Mouse (Mus musculus) forebrain, postnatal 0 days (tissue): ENCODE results near the gene Dnajc22. TPM values are rescaled to one million over a fixed set of nuclear protein-coding genes. Genes with fewer than 3 reads are reported as not detected.

Experiments used
- ATAC-seq: fragments of 200-750 bp; cut with Nextera tagmentation; 2 replicates; pipeline ENCODE4 v1.8.0; 2017; ENCODE audit warnings: mild to moderate bottlenecking, moderate library complexity
- DNase-seq: peaks from one replicate; pipeline ENCODE4 v3.0.0-alpha.2; 2015
- H3K27ac ChIP-seq: fragments of 300-500 bp; sonication (generic); 2 replicates; pipeline ENCODE4 v1.5.1; 2014; ENCODE audit warnings: low read depth, mild to moderate bottlenecking, antibody characterized with exemption, low read length, moderate library complexity, mixed read lengths
- H3K27me3 ChIP-seq: fragments of 300-500 bp; sonication (generic); 2 replicates; pipeline ENCODE4 v1.6.1; 2014; ENCODE audit warnings: mild to moderate bottlenecking, low read length, mixed read lengths; ENCODE audit not compliant: insufficient read depth
- H3K36me3 ChIP-seq: fragments of 300-500 bp; sonication (generic); 2 replicates; pipeline ENCODE4 v1.6.1; 2014; ENCODE audit warnings: mild to moderate bottlenecking, moderate library complexity; ENCODE audit not compliant: insufficient read depth
- H3K4me1 ChIP-seq: fragments of 300-500 bp; sonication (generic); 2 replicates; pipeline ENCODE4 v1.6.1; 2014; ENCODE audit warnings: antibody characterized with exemption; ENCODE audit not compliant: insufficient read depth
- H3K4me2 ChIP-seq: fragments of 300-500 bp; sonication (generic); 2 replicates; pipeline ENCODE4 v1.6.1; 2014; ENCODE audit warnings: low read depth, mild to moderate bottlenecking, moderate library complexity
- H3K4me3 ChIP-seq: fragments of 300-500 bp; sonication (generic); 2 replicates; pipeline ENCODE4 v1.5.1; 2014; ENCODE audit warnings: low read depth, low read length, mixed read lengths
- H3K9ac ChIP-seq: fragments of 300-500 bp; sonication (generic); 2 replicates; pipeline ENCODE4 v1.6.1; 2014; ENCODE audit warnings: mild to moderate bottlenecking
- H3K9me3 ChIP-seq: fragments of 300-500 bp; sonication (generic); 2 replicates; pipeline ENCODE4 v1.6.1; 2016; ENCODE audit warnings: low read length
- CTCF ChIP-seq: sonication (generic); IDR thresholded peaks from 2 replicates; pipeline ENCODE4 v1.5.1; 2016; ENCODE audit warnings: antibody characterized with exemption, control low read depth, low read depth
- WGBS: fragments of 180-500 bp; shearing (Covaris S2); extraction: QIAGEN DNeasy Blood & Tissue Kit; methylation state at CpG from one replicate; pipeline ENCODE4 v1.1.7; 2014; 5-methylcytosine and 5-hydroxymethylcytosine counted together
- polyA plus RNA-seq: library from polyadenylated mRNA; unstranded; fragments of >200 nt; fragmentation: Nextera tagmentation; extraction: Ambion mirVana; gene quantifications from 2 replicates; pipeline ENCODE4 v1.2.1, GENCODE M21; 2015
- total RNA-seq: library from RNA; depleted of rRNA; stranded (reverse); fragments of >200 nt; gene quantifications from 2 replicates; pipeline ENCODE4 v1.2.3, GENCODE M21; 2014

Dnajc22 gene
- total and polyA plus RNA-seq, 2 experiments from 2014 or later = 0.51 to 0.71 TPM

- Histone ChIP-seq H3K4me1 (no peaks in the 10 kb centered on the region), H3K27me3 (peaks cover 59% of the 10 kb centered on the region), H3K9ac (no peak overlapping the region), H3K4me3 (no peak overlapping the region), H3K36me3 (no peaks in the 10 kb centered on the region), H3K4me2 (no peak overlapping the region), H3K9me3 (no peaks in the 10 kb centered on the region), H3K27ac (no peak overlapping the region)
- TF ChIP-seq CTCF = no peak
- DNase-seq (no peak), ATAC-seq (no peak)
- WGBS = 74% methylated on average over 4 of the region's 4 CpGs
These were observed 7.0 kb upstream of the Dnajc22 start for GRCm38 (mm10) chr15:99085997-99086396.

DNA sequence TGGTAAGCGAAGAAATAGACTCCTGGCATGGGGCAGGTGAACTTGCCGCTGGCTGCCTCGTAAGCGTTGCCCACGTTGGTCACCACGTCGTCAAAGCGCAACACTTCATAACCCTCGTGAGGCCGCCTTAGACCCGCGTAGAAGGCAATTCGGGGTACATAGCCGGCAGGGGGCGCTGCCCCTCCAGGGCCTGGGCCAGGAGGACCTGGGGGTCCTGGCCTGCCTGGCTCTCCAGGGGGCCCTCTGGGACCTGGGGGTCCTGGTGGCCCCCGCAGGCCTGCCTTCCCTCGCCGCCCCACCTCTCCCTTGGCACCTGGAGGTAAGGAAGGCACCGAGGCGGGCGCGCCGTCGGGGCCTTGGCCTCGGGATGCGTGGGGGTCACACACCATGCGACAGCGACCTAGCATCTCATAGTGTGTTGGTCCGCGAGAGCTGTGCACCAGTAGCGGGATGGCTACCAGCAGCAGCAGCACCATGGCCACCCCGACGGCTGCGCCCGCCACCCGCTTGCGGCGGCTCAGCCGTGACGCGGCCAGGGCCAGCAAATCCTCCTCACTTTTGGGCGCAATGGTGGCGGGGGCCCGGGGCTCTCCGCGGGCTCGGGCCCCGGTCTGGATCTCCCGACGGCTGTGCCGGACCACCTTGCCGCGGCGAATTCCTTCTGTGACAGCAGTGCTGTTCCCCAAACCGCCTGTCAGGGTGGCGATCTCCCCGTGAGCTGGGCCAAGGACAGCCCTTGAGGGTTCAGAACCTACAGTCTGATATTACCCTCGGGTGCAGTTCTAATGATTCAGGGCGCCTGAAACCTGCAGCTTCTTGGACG, 5.5 kb upstream of the Dnajc22 start, which contains the start of gene C1ql4:
Gene C1ql4 (minus strand): TSS at position 565 of the 823 bp plus-strand sequence.
- no peak within 1 kb of the TSS for H3K9ac ChIP-seq
- no peaks in the 10 kb centered on the region for H3K4me1 ChIP-seq
- H3K4me3 ChIP-seq = peak within 1 kb of the TSS; percentile 26
- H3K27ac ChIP-seq = no peak within 1 kb of the TSS
- H3K4me2 ChIP-seq = peak within 1 kb of the TSS; percentile 45
- peaks cover 63% of the 10 kb centered on the region for H3K27me3 ChIP-seq
- no peaks in the 10 kb centered on the region for H3K9me3 ChIP-seq
- ATAC-seq (no peak), DNase-seq (no peak)
- TF ChIP-seq CTCF = peak; percentile 44
- WGBS = 8% methylated on average over 60 of the region's 60 CpGs
- no peaks in the 10 kb centered on the region for H3K36me3 ChIP-seq

DNA sequence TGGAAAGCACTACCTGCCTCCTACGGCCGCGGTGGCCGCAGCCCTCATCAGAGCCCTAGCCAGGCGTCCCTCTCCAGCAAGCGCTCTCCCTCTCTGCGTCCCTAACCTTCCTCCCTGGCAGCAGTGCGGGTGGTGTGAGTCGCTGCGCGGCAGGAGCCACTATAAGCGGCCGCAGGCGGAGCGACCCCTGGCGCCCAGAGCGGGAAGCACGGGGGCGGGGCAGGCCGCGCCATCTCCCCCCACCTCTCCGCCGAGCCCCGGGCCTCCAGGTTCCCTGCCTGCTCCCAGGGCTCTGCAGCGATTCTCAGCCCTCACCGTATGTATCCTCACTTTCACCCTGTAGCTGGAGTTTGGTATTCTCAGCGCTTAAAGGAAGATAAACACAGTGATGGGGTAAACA, 4.7 kb upstream of the Dnajc22 start:
- peak; percentile 80 for DNase-seq
- peak overlapping the region; percentile 26 for H3K4me3 ChIP-seq
- peaks cover 63% of the 10 kb centered on the region for H3K27me3 ChIP-seq
- no peaks in the 10 kb centered on the region for H3K9me3 ChIP-seq
- under 1% methylated on average over 27 of the region's 27 CpGs for WGBS
- H3K4me2 ChIP-seq = peak overlapping the region; percentile 45
- no peaks in the 10 kb centered on the region for H3K4me1 ChIP-seq
- peak; percentile 79 for TF ChIP-seq CTCF
- H3K27ac ChIP-seq = no peak overlapping the region
- no peaks in the 10 kb centered on the region for H3K36me3 ChIP-seq
- no peak overlapping the region for H3K9ac ChIP-seq
- peak; percentile 88 for ATAC-seq

DNA sequence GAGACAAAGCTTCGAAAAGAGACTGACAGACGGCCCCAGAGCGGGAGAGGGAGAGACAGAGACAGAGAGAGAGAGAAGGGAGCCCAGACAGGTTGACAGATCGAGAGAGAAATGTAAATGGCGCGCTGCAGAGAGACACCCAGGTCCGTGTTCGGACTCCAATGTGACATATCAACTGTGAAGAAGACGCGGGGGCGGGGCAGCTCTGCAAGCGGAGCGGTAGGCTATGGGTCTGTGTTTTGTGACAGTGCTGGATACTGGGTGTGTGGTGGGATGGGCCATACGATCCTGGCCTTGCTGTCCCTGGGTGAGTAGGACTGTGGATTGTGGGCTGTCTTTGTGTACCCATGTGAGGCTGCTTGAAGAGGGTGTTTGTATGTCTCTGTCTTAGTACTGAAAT, 3.9 kb upstream of the Dnajc22 start:
- Histone ChIP-seq H3K4me1 (no peaks in the 10 kb centered on the region), H3K27ac (no peak overlapping the region), H3K4me3 (no peak overlapping the region), H3K27me3 (peaks cover 60% of the 10 kb centered on the region), H3K9me3 (no peaks in the 10 kb centered on the region), H3K4me2 (no peak overlapping the region), H3K9ac (no peak overlapping the region), H3K36me3 (no peaks in the 10 kb centered on the region)
- whole genome bisulfite sequencing = 24% methylated on average over 14 of the region's 14 CpGs
- TF ChIP-seq CTCF = no peak
- ATAC-seq (no peak), DNase-seq (no peak)

DNA sequence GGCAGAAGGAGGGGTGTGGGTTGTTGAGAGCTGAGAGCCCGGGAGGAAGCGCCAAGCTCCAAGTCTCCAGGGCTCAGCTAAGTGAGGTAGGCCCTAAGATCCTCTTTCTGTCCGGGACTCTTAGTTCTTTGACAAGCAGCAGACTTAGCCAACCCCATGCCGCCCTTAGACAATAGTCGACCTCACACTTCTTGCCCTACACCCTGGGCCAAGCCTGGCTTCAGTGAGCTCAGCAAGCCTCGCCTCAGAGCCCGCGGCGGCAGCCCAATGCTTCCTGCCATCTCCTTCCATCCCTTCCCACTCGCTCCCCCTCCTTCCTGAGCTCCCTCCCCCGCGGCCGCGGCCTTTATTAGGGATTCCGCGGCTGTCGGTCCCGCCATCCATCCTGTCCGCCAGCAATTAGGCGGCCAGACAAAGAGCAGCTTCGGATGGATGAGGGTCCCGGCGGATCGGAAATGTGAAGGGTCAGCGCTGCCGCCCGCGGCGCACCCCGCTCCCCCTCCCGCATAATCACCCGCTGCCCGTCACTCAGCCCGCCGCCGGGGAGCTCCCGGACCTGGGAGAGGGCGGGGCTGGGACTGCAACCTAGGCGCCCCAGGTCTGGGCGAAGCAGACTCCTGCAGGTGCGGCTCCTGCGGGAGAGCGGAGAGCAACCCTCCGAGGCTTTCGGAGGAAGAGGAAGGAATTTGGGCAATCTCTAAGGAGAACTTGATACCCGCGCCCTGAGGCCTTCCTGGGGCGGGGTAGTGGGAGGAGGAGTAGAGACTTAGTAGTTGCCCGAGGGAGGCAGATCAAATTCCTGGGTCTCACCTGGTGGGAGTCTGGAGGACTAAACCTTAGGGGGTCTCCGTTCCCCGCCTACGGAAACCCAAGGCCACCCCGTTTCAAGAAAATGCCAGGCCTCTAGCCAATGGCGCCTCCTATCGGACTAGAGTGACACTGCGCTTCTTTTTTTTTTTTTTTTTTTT, 605 bp downstream of the Dnajc22 start:
- TF ChIP-seq CTCF = peak; percentile 51
- WGBS = 3% methylated on average over 55 of the region's 56 CpGs
- Histone ChIP-seq H3K9me3 (no peaks in the 10 kb centered on the region), H3K4me1 (0 out of 2 replicates have a peak, but pooled peaks cover 15% of the 10 kb centered on the region), H3K4me2 (peak overlapping the region; percentile 88), H3K27ac (no peak overlapping the region), H3K27me3 (peaks cover 57% of the 10 kb centered on the region), H3K36me3 (no peaks in the 10 kb centered on the region), H3K4me3 (peak overlapping the region; percentile 43), H3K9ac (peak overlapping the region; percentile 56)
- peak; percentile 53 for DNase-seq
- peak; percentile 21; the same call in 1 of the 2 replicates for ATAC-seq

- peak; percentile 43; the same call in 1 of the 2 replicates for ATAC-seq
- whole genome bisulfite sequencing = 2% methylated on average over 27 of the region's 27 CpGs
These were observed 1.8 kb downstream of the Dnajc22 start for GRCm38 (mm10) chr15:99094631-99095270.

More at GRCm38 (mm10) chr15:99094631-99095270, 1.8 kb downstream of the Dnajc22 start:
- no peak for TF ChIP-seq CTCF
- DNase-seq = peak; percentile 53
- no peak overlapping the region for H3K4me3 ChIP-seq
- 0 out of 2 replicates have a peak, but pooled peaks cover 15% of the 10 kb centered on the region for H3K4me1 ChIP-seq
- H3K36me3 ChIP-seq = no peaks in the 10 kb centered on the region
- H3K27me3 ChIP-seq = peaks cover 55% of the 10 kb centered on the region
- peak overlapping the region; percentile 27; the same call in 1 of the 2 replicates for H3K4me2 ChIP-seq
- H3K9ac ChIP-seq = no peak overlapping the region
- H3K27ac ChIP-seq = no peak overlapping the region
- H3K9me3 ChIP-seq = no peaks in the 10 kb centered on the region
